Mouse (Mus musculus) small intestine, adult 2 months (tissue): ENCODE data around the gene Fxyd2. TPM values are rescaled to one million over a fixed set of nuclear protein-coding genes. Genes with fewer than 3 reads are reported as not detected.

Source experiments
- H3K27ac ChIP-seq: fragments of 200-500 bp; 2 replicates; pipeline ENCODE4 v1.5.1; 2012; ENCODE audit warnings: low read depth, low read length, control low read depth, inconsistent platforms; ENCODE audit not compliant: insufficient read depth
- H3K27me3 ChIP-seq: fragments of 200-500 bp; 2 replicates; pipeline ENCODE4 v1.6.1; 2012; ENCODE audit warnings: mild to moderate bottlenecking, moderate library complexity, low read length, inconsistent platforms; ENCODE audit not compliant: control insufficient read depth, insufficient read depth
- H3K36me3 ChIP-seq: fragments of 200-500 bp; 2 replicates; pipeline ENCODE4 v1.6.1; 2012; ENCODE audit warnings: mild to moderate bottlenecking, low read length, control low read depth, inconsistent platforms; ENCODE audit not compliant: control insufficient read depth, insufficient read depth
- H3K4me1 ChIP-seq: fragments of 200-500 bp; 2 replicates; pipeline ENCODE4 v1.6.1; 2012; ENCODE audit warnings: low read length, inconsistent platforms, mixed read lengths; ENCODE audit not compliant: control insufficient read depth, insufficient read depth, insufficient read length
- H3K4me3 ChIP-seq: fragments of 200-500 bp; 2 replicates; pipeline ENCODE4 v1.5.1; 2012; ENCODE audit warnings: low read depth, mild to moderate bottlenecking, control low read depth, inconsistent platforms, low read length, moderate library complexity
- CTCF ChIP-seq: fragments of 200-500 bp; IDR thresholded peaks from 2 replicates; pipeline ENCODE4 v1.5.1; 2012; ENCODE audit warnings: low read depth, mild to moderate bottlenecking, control low read depth, inconsistent platforms, low read length, moderate library complexity, mixed read lengths; ENCODE audit not compliant: insufficient replicate concordance, insufficient read length; ENCODE audit errors: extremely low read depth
- POLR2A ChIP-seq: fragments of 200-500 bp; IDR thresholded peaks from 2 replicates; pipeline ENCODE4 v1.6.1; 2012; ENCODE audit warnings: low read depth, mild to moderate bottlenecking, control low read depth, inconsistent platforms, low read length, moderate library complexity
- WGBS: fragments of 180-500 bp; shearing (Covaris S2); methylation state at CpG from one replicate; pipeline ENCODE4 v1.1.7; 2018; 5-methylcytosine and 5-hydroxymethylcytosine counted together
- polyA plus RNA-seq: library from polyadenylated mRNA; depleted of rRNA; stranded (reverse); fragments of >200 nt; gene quantifications from 2 replicates; pipeline ENCODE4 v1.2.3, GENCODE M21; 2012

Fxyd2 gene
- polyA plus RNA-seq, 1 experiment: 4.6 TPM

DNA sequence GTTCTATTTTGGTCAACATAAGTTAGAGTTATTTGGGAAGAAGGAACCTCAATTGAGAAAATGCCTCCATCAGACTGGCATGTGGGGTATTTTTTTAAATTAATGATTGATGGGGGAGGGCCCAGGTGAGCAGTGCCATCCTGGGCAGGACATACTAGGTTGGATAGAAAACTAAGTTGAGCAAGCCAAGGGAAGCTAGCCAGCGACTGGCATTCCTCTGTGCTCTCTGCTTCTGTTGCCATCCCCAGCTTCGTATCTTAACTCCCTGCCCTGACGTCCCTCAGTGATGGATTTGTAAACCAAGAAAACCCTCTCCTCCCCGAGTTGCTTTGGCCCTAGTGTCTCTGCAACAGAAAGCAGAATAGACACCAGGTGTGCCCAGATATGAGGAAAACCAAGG, 39.6 kb downstream of the Fxyd2 start:
- Histone ChIP-seq H3K4me3 (no peak overlapping the region), H3K36me3 (no peaks in the 10 kb centered on the region), H3K4me1 (peaks cover 3% of the 10 kb centered on the region), H3K27ac (no peak overlapping the region), H3K27me3 (no peaks in the 10 kb centered on the region)
- TF ChIP-seq POLR2A: no peak
- TF ChIP-seq CTCF: no peak
- 60% methylated on average over 4 of the region's 4 CpGs for WGBS

DNA sequence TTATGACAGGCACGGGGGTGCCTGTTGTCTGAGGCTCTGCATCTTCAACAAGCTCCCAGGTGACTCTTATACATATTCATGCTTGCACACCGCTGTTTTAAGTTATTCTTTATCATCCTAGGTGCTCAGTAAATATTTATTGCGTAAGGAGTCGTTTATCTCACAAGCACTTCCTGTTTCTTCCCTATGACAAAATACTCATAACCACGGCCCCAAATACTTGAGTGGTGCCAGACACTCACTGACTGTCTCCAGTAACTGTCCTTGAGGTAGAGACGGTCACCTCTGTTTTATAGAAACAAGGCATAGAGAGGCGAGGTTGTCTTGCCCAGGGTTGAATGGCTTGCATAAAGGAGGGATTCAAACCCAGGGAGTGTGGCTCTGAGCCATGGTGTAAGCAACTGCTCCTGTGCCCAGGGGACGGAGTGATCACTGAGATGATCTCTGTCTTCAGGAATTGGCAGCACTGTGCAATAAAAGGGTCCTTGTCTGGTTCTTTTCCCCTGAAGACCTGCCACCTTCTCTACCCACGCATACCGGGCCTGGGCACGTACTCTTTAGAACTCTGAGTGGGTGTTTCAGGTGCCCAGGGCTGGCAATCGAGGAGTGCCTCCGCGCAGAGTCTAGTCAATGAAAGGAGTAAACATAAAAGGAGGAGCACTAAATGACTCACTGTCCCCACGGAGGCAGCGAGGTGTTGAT, 40.8 kb downstream of the Fxyd2 start:
- H3K27me3 ChIP-seq: no peaks in the 10 kb centered on the region
- H3K4me1 ChIP-seq: peaks cover 6% of the 10 kb centered on the region
- H3K27ac ChIP-seq: no peak overlapping the region
- H3K4me3 ChIP-seq: no peak overlapping the region
- WGBS: 51% methylated on average over 16 of the region's 16 CpGs
- H3K36me3 ChIP-seq: no peaks in the 10 kb centered on the region
- no peak for TF ChIP-seq CTCF
- TF ChIP-seq POLR2A: no peak

DNA sequence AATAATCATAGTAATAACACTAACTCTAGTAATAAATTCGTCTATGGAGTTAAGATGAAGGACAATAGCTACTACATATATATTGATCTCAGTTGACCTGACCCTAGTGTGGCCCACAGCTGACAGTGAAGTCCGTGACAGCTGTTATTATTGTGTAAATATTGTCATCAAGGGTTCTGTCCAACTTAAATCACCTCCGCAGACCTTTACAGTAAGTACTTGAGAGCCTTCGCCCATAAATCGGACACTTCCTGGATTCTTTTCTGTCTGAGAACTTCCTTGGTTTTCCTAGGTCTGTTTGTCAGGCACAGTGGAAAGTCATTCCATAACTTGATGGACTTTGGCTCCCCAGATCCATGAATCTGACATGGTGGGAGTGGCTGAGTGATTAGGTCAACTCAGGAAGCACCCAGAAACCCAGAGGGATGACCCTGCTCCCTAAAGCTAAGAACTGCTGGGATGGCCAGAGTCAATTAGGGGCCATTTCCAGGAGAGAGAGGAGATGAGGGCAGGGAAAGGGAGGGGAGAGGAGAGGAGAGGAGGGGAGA, 44.9 kb downstream of the Fxyd2 start:
- Histone ChIP-seq H3K4me1 (peaks cover 6% of the 10 kb centered on the region), H3K4me3 (no peak overlapping the region), H3K27ac (no peak overlapping the region), H3K36me3 (no peaks in the 10 kb centered on the region), H3K27me3 (no peaks in the 10 kb centered on the region)
- 22% methylated on average over 5 of the region's 5 CpGs for WGBS
- TF ChIP-seq POLR2A: no peak
- no peak for TF ChIP-seq CTCF

DNA sequence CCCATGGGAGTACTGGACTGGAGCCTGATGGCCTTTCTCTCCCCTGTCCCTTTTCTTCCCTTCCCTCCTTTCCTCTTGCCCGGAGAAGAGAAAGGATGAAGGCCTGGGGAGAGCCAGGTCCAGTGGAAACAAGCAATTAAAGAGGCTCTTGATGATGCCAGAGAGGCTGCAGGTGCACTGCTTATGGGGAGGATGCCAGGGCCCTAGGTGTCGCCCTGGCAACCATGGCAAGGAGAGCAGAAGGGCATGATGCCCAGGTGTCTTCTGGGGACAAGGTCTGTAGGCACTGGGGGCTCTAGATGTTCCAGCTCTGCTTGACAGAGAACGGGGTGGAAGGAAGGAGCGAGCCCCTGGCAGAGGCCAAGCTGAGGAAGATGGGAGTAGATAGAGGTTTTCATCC, 50.2 kb downstream of the Fxyd2 start:
- WGBS: 77% methylated on average over 4 of the region's 4 CpGs
- Histone ChIP-seq H3K27ac (no peak overlapping the region), H3K4me3 (no peak overlapping the region), H3K27me3 (no peaks in the 10 kb centered on the region), H3K4me1 (peaks cover 1% of the 10 kb centered on the region; the same call in 1 of the 2 replicates), H3K36me3 (no peaks in the 10 kb centered on the region)
- TF ChIP-seq CTCF: no peak
- no peak for TF ChIP-seq POLR2A

- Histone ChIP-seq H3K27me3 (no peaks in the 10 kb centered on the region), H3K4me1 (no peaks in the 10 kb centered on the region), H3K27ac (no peak overlapping the region), H3K4me3 (no peak overlapping the region), H3K36me3 (no peaks in the 10 kb centered on the region)
- WGBS: 79% methylated on average over 4 of the region's 4 CpGs
- TF ChIP-seq POLR2A (no peak), CTCF (no peak)
Observed at GRCm38 (mm10) chr9:45451346-45451745, 51.9 kb downstream of the Fxyd2 start.

- WGBS: 79% methylated on average over 10 of the region's 10 CpGs
- no peak for TF ChIP-seq CTCF
- H3K27ac ChIP-seq: no peak overlapping the region
- H3K4me1 ChIP-seq: no peaks in the 10 kb centered on the region
- H3K27me3 ChIP-seq: no peaks in the 10 kb centered on the region; the same call in 1 of the 2 replicates
- H3K4me3 ChIP-seq: no peak overlapping the region
- H3K36me3 ChIP-seq: no peaks in the 10 kb centered on the region
Observed at GRCm38 (mm10) chr9:45454032-45454431, 54.6 kb downstream of the Fxyd2 start.

DNA sequence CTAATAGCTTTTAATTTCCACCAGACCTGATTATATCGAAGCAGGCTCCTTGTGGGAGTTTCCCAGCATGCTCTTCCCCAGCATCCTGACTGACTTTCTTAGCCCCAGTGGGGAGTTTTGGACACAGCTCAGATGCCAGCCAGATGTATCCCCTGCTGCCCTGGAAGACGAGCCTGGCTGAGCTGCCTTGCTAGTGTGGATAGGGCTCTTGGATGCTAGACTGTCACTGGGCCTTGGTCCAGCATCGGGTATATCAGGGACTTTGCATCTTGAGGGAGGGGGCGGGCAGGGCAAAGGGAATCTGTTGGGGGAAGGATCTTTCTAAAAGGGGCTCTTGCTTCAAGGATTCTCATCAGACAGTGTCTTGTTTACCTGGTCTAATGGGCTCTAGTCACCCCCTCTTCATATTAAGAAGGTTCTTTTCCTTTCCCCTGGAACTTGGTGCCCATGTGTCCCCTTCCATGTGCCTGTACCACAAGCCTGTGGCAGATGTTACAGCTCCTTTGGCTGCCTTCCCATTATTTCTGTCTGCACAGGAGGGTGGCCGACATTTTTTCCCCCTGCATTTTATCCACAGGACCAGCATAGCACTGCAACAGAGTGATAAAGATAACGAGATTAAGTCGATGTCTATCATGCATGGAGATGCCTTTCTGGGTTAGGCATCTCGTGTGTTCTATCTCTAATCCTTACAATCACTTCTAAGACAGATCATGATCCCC, 55.6 kb downstream of the Fxyd2 start:
- no peak for TF ChIP-seq POLR2A
- no peak for TF ChIP-seq CTCF
- WGBS: 59% methylated on average over 8 of the region's 8 CpGs

More for the DNA sequence above, 55.6 kb downstream of the Fxyd2 start:
- Histone ChIP-seq H3K4me1 (no peaks in the 10 kb centered on the region), H3K27ac (no peak overlapping the region), H3K27me3 (no peaks in the 10 kb centered on the region; the same call in 1 of the 2 replicates), H3K36me3 (no peaks in the 10 kb centered on the region), H3K4me3 (no peak overlapping the region)
